ENCODE assay signal across 13 mouse cellular contexts in genomic region chr16:87584618-87585017, GRCm38 (mm10). TPM values are rescaled to one million over a fixed set of nuclear protein-coding genes. Genes with fewer than 3 reads are reported as not detected.
DNase-seq lines count a peak whose midpoint lies in the region; ATAC-seq and TF ChIP-seq lines count a peak whose summit lies in the region.
"Had no signal": no experiment of that assay in that cellular context is flagged by ENCODE, and none has a peak within 500 bp of the region (broad histone marks: within the 10 kb centered on the region; RNA-seq: fewer than 3 reads in every experiment).

No protein-coding gene starts in this region.

- H3K4me3 ChIP-seq in forebrain, postnatal 0 days (ENCODE audit: low read depth, low read length), result no peak overlapping the region
- H3K4me3 ChIP-seq in forebrain, embryonic 10.5 days, result no peak overlapping the region
- H3K4me3 ChIP-seq in liver, adult 2 months (ENCODE audit: insufficient read depth, low read depth, low read length), result no peak overlapping the region
- no peak overlapping the region for H3K4me3 ChIP-seq in liver, embryonic 12.5 days
- no peak overlapping the region for H3K4me3 ChIP-seq in bone marrow macrophage, adult 2 months (ENCODE audit: insufficient read depth, low read length)
- no peak overlapping the region for H3K4me3 ChIP-seq in small intestine, adult 2 months (ENCODE audit: low read depth, low read length)
- H3K4me3 ChIP-seq: forebrain, embryonic 13.5 days; hindbrain, embryonic 12.5 days had no signal

- TF ChIP-seq CTCF in forebrain, postnatal 0 days (IDR thresholded peaks at IDR 0.05; ENCODE audit: low read depth), result peak; percentile 45; the same call in 1 of the 2 replicates
- peak; percentile 48 for TF ChIP-seq CTCF in liver, adult 2 months (IDR thresholded peaks at IDR 0.05; ENCODE audit: low read depth, low read length)
- TF ChIP-seq CTCF in bone marrow macrophage, adult 2 months (IDR thresholded peaks at IDR 0.05; ENCODE audit: low read depth, low read length), result peak; percentile 71
- TF ChIP-seq CTCF in small intestine, adult 2 months (IDR thresholded peaks at IDR 0.05; ENCODE audit: extremely low read depth, insufficient read length, insufficient replicate concordance, low read depth, low read length), result peak; percentile 38; the same call in 1 of the 2 replicates

- WGBS in forebrain, postnatal 0 days, result 82% methylated on average over 7 of the region's 7 CpGs
- 89% methylated on average over 7 of the region's 7 CpGs for WGBS in forebrain, embryonic 10.5 days
- 70% methylated on average over 7 of the region's 7 CpGs for WGBS in liver, adult 2 months
- 65% methylated on average over 7 of the region's 7 CpGs for WGBS in liver, embryonic 12.5 days (ENCODE audit: insufficient replicate concordance)
- WGBS in small intestine, adult 2 months, result 71% methylated on average over 7 of the region's 7 CpGs

- no peak overlapping the region for H3K4me2 ChIP-seq in forebrain, postnatal 0 days (ENCODE audit: low read depth)
- no peak overlapping the region for H3K4me2 ChIP-seq in liver, embryonic 12.5 days
- H3K4me2 ChIP-seq: forebrain, embryonic 13.5 days; hindbrain, embryonic 12.5 days had no signal

- H3K27ac ChIP-seq in forebrain, postnatal 0 days (ENCODE audit: low read depth, low read length), result no peak overlapping the region
- H3K27ac ChIP-seq in forebrain, embryonic 10.5 days, result no peak overlapping the region
- H3K27ac ChIP-seq in liver, adult 2 months (replicated peaks; ENCODE audit: insufficient read depth, low read depth, low read length), result no peak overlapping the region
- H3K27ac ChIP-seq in liver, embryonic 12.5 days, result no peak overlapping the region
- no peak overlapping the region for H3K27ac ChIP-seq in bone marrow macrophage, adult 2 months (ENCODE audit: insufficient read depth, low read depth, low read length)
- H3K27ac ChIP-seq in small intestine, adult 2 months (ENCODE audit: insufficient read depth, low read depth, low read length), result no peak overlapping the region
- H3K27ac ChIP-seq: forebrain, embryonic 13.5 days; hindbrain, embryonic 12.5 days had no signal

- H3K36me3 ChIP-seq in forebrain, postnatal 0 days (ENCODE audit: insufficient read depth), result no peaks in the 10 kb centered on the region
- H3K36me3 ChIP-seq in forebrain, embryonic 10.5 days (replicated peaks), result no peaks in the 10 kb centered on the region
- H3K36me3 ChIP-seq in liver, adult 2 months (ENCODE audit: control insufficient read depth, insufficient read depth, low read length), result no peaks in the 10 kb centered on the region
- no peaks in the 10 kb centered on the region for H3K36me3 ChIP-seq in liver, embryonic 12.5 days
- H3K36me3 ChIP-seq in small intestine, adult 2 months (ENCODE audit: control insufficient read depth, insufficient read depth, low read length), result no peaks in the 10 kb centered on the region
- H3K36me3 ChIP-seq: hindbrain, embryonic 12.5 days had no signal

- DNase-seq in forebrain, postnatal 0 days, result no peak
- DNase-seq in forebrain, embryonic 10.5 days (ENCODE audit: extremely low spot score, low spot score), result no peak
- DNase-seq in liver, adult 2 months (ENCODE audit: extremely low read depth, low read depth, low spot score), result peak; percentile 31
- DNase-seq in cerebellum, adult 11 months, result no peak
- DNase-seq in gastrocnemius, postnatal 36 days, result no peak
- DNase-seq: cerebellum, adult 18-20 months; right cerebral cortex, postnatal 25 days had no signal

- no peaks in the 10 kb centered on the region for H3K79me2 ChIP-seq in liver, adult 2 months (ENCODE audit: control insufficient read depth, insufficient read depth, low read length)

- H3K27me3 ChIP-seq in forebrain, postnatal 0 days (ENCODE audit: insufficient read depth, low read length), result no peaks in the 10 kb centered on the region
- H3K27me3 ChIP-seq in forebrain, embryonic 10.5 days (ENCODE audit: poor library complexity, severe bottlenecking), result no peaks in the 10 kb centered on the region
- no peaks in the 10 kb centered on the region for H3K27me3 ChIP-seq in liver, adult 2 months (ENCODE audit: control insufficient read depth, insufficient read depth, low read length)
- H3K27me3 ChIP-seq in liver, embryonic 12.5 days (replicated peaks), result no peaks in the 10 kb centered on the region
- no peaks in the 10 kb centered on the region for H3K27me3 ChIP-seq in small intestine, adult 2 months (ENCODE audit: control insufficient read depth, insufficient read depth, low read length)
- H3K27me3 ChIP-seq: forebrain, embryonic 13.5 days; hindbrain, embryonic 12.5 days had no signal

- H3K4me1 ChIP-seq in forebrain, postnatal 0 days (ENCODE audit: insufficient read depth), result no peaks in the 10 kb centered on the region
- no peaks in the 10 kb centered on the region for H3K4me1 ChIP-seq in forebrain, embryonic 10.5 days
- H3K4me1 ChIP-seq in liver, adult 2 months (ENCODE audit: control insufficient read depth, insufficient read depth, low read length), result no peaks in the 10 kb centered on the region
- H3K4me1 ChIP-seq in liver, embryonic 12.5 days, result no peaks in the 10 kb centered on the region
- H3K4me1 ChIP-seq in bone marrow macrophage, adult 2 months (ENCODE audit: control insufficient read depth, insufficient read depth, low read length), result peaks cover 12% of the 10 kb centered on the region
- no peaks in the 10 kb centered on the region for H3K4me1 ChIP-seq in small intestine, adult 2 months (ENCODE audit: control insufficient read depth, insufficient read depth, insufficient read length, low read length)
- H3K4me1 ChIP-seq: forebrain, embryonic 13.5 days; hindbrain, embryonic 12.5 days had no signal

- no peaks in the 10 kb centered on the region for H3K9me3 ChIP-seq in forebrain, postnatal 0 days (ENCODE audit: low read length)
- H3K9me3 ChIP-seq in forebrain, embryonic 10.5 days, result no peaks in the 10 kb centered on the region
- no peaks in the 10 kb centered on the region for H3K9me3 ChIP-seq in liver, embryonic 12.5 days (replicated peaks)
- H3K9me3 ChIP-seq: forebrain, embryonic 13.5 days; hindbrain, embryonic 12.5 days had no signal

- intact Hi-C loops in gastrocnemius, postnatal 36 days (cut with DNase I), result no loop called here

- ATAC-seq in forebrain, postnatal 0 days, result no peak
- no peak for ATAC-seq in liver, embryonic 12.5 days
- ATAC-seq: forebrain, embryonic 13.5 days had no signal

- no peak for TF ChIP-seq POLR2A in liver, adult 2 months (IDR thresholded peaks at IDR 0.05; ENCODE audit: extremely low read depth, insufficient read depth, low read length)
- no peak for TF ChIP-seq POLR2A in bone marrow macrophage, adult 2 months (IDR thresholded peaks at IDR 0.05; ENCODE audit: borderline replicate concordance, low read depth, low read length)
- TF ChIP-seq POLR2A in small intestine, adult 2 months (IDR thresholded peaks at IDR 0.05; ENCODE audit: low read depth, low read length), result no peak

- H3K9ac ChIP-seq in forebrain, postnatal 0 days, result no peak overlapping the region
- H3K9ac ChIP-seq in liver, adult 2 months (ENCODE audit: low read depth, low read length), result no peak overlapping the region
- H3K9ac ChIP-seq in liver, embryonic 12.5 days, result no peak overlapping the region
- H3K9ac ChIP-seq: forebrain, embryonic 13.5 days; hindbrain, embryonic 12.5 days had no signal

RNA-seq across cellular contexts. Expression of gene Map3k7cl, which starts 31.5 kb away (rescaled TPM):
- 0.15 TPM in 1 of 2 replicates, not detected in the other for total RNA-seq in forebrain, postnatal 0 days (2014; rRNA removed)
- not detected in 2 replicates for polyA plus RNA-seq in forebrain, postnatal 0 days (2015; fragmentation: Nextera tagmentation; extraction: Ambion mirVana)
- polyA plus RNA-seq in forebrain, embryonic 10.5 days (2016; fragmentation: Nextera tagmentation; extraction: Ambion mirVana), result not detected in 2 replicates
- total RNA-seq in liver, adult 2 months (2014; rRNA removed), result 0.07 TPM in 1 of 2 replicates, not detected in the other
- polyA plus RNA-seq in liver, adult 2 months (2012; rRNA removed), result not detected in 2 replicates
- polyA plus RNA-seq in liver, embryonic 12.5 days (2016; fragmentation: Nextera tagmentation; extraction: Ambion mirVana), result not detected in 2 replicates
- not detected in 2 replicates for polyA plus RNA-seq in bone marrow macrophage, adult 2 months (2012; ENCODE audit: insufficient read depth, insufficient read length, missing spikeins)
- 0.19 and 0.39 TPM in 2 replicates for polyA plus RNA-seq in small intestine, adult 2 months (2012; rRNA removed)
- total RNA-seq in gastrocnemius, postnatal 36 days (2021), result 10 to 100 TPM in 1 of 2 experiments, 1 to 10 TPM in 1; 7.7 to 13.4 TPM
- total RNA-seq: ES-E14 had no signal
